Mouse (Mus musculus): ENCODE data around the gene Ednrb. TPM values are rescaled to one million over a fixed set of nuclear protein-coding genes. Genes with fewer than 3 reads are reported as not detected.
A peak's percentile ranks its signal among the peaks of the same experiment; 100 is the strongest.

Gene Ednrb
- 0.23 TPM in 1 of 2 replicates, not detected in the other for total RNA-seq (2017)

GRCm38 (mm10) chr14:103844011-103844549, at the start of gene Ednrb:
Gene Ednrb (minus strand): TSS chr14:103844402.
- ATAC-seq (replicated peaks; ENCODE audit: low read depth, poor library complexity, severe bottlenecking) = peak; percentile 47

GRCm38 (mm10) chr14:103892411-103892938, 48.3 kb upstream of the Ednrb start:
- no peak for ATAC-seq (replicated peaks; ENCODE audit: low read depth, poor library complexity, severe bottlenecking)

GRCm38 (mm10) chr14:103890761-103891160, 46.6 kb upstream of the Ednrb start:
- ATAC-seq (replicated peaks; ENCODE audit: low read depth, poor library complexity, severe bottlenecking) = peak; percentile 52; the same call in 1 of the 2 replicates

GRCm38 (mm10) chr14:103884892-103885575, 40.8 kb upstream of the Ednrb start:
- peak; percentile 56; the same call in 1 of the 2 replicates for ATAC-seq (replicated peaks; ENCODE audit: low read depth, poor library complexity, severe bottlenecking)

GRCm38 (mm10) chr14:103882943-103883342, 38.7 kb upstream of the Ednrb start:
- no peak for ATAC-seq (replicated peaks; ENCODE audit: low read depth, poor library complexity, severe bottlenecking)

GRCm38 (mm10) chr14:103877117-103877516, 32.9 kb upstream of the Ednrb start:
- no peak for ATAC-seq (replicated peaks; ENCODE audit: low read depth, poor library complexity, severe bottlenecking)

- no peak for ATAC-seq (replicated peaks; ENCODE audit: low read depth, poor library complexity, severe bottlenecking)
Observed at GRCm38 (mm10) chr14:103876598-103876997, 32.4 kb upstream of the Ednrb start.

GRCm38 (mm10) chr14:103866636-103867035, 22.4 kb upstream of the Ednrb start:
- ATAC-seq (replicated peaks; ENCODE audit: low read depth, poor library complexity, severe bottlenecking) = no peak

GRCm38 (mm10) chr14:103865226-103865625, 21.0 kb upstream of the Ednrb start:
- no peak for ATAC-seq (replicated peaks; ENCODE audit: low read depth, poor library complexity, severe bottlenecking)

- ATAC-seq (replicated peaks; ENCODE audit: low read depth, poor library complexity, severe bottlenecking) = peak; percentile 99
Observed at GRCm38 (mm10) chr14:103850071-103850845, 6.1 kb upstream of the Ednrb start.

GRCm38 (mm10) chr14:103845716-103846115, 1.5 kb upstream of the Ednrb start:
- no peak for ATAC-seq (replicated peaks; ENCODE audit: low read depth, poor library complexity, severe bottlenecking)

- no peak for ATAC-seq (replicated peaks; ENCODE audit: low read depth, poor library complexity, severe bottlenecking)
Observed at GRCm38 (mm10) chr14:103844944-103845343, 742 bp upstream of the Ednrb start.

GRCm38 (mm10) chr14:103843371-103844001, 716 bp downstream of the Ednrb start:
- ATAC-seq (replicated peaks; ENCODE audit: low read depth, poor library complexity, severe bottlenecking) = peak; percentile 77

GRCm38 (mm10) chr14:103842896-103843295, 1.3 kb downstream of the Ednrb start:
- no peak for ATAC-seq (replicated peaks; ENCODE audit: low read depth, poor library complexity, severe bottlenecking)

- ATAC-seq (replicated peaks; ENCODE audit: low read depth, poor library complexity, severe bottlenecking) = no peak
Observed at GRCm38 (mm10) chr14:103840436-103840835, 3.8 kb downstream of the Ednrb start.

GRCm38 (mm10) chr14:103838887-103839286, 5.3 kb downstream of the Ednrb start:
- no peak for ATAC-seq (replicated peaks; ENCODE audit: low read depth, poor library complexity, severe bottlenecking)

- 0 out of 2 replicates have a peak, but pooled peaks have one; percentile 11 for ATAC-seq (replicated peaks; ENCODE audit: low read depth, poor library complexity, severe bottlenecking)
Observed at GRCm38 (mm10) chr14:103834589-103834988, 9.6 kb downstream of the Ednrb start.

GRCm38 (mm10) chr14:103834147-103834546, 10.1 kb downstream of the Ednrb start:
- no peak for ATAC-seq (replicated peaks; ENCODE audit: low read depth, poor library complexity, severe bottlenecking)

GRCm38 (mm10) chr14:103832472-103832871, 11.7 kb downstream of the Ednrb start:
- ATAC-seq (replicated peaks; ENCODE audit: low read depth, poor library complexity, severe bottlenecking) = no peak

- ATAC-seq (replicated peaks; ENCODE audit: low read depth, poor library complexity, severe bottlenecking) = no peak
Observed at GRCm38 (mm10) chr14:103831007-103831406, 13.2 kb downstream of the Ednrb start.

All from common myeloid progenitor, adult 5-6 weeks (primary cell).